Mouse (Mus musculus) left cerebral cortex, postnatal 4 days (tissue): ENCODE measurements around the gene Zfp219. TPM values are rescaled to one million over a fixed set of nuclear protein-coding genes. Genes with fewer than 3 reads are reported as not detected.
A peak's percentile ranks its signal among the peaks of the same experiment; 100 is the strongest.

Source experiments
- DNase-seq: peaks from one replicate; pipeline ENCODE4 v3.0.0-alpha.2; 2022
- intact Hi-C: fragments of 180-260 bp; cut with DNase I; formaldehyde crosslinking; loops from one replicate; pipeline ENCODE4 v1.15.1; 2025
- total RNA-seq, 2 experiments: library from RNA; stranded (reverse); gene quantifications; 2 replicates each; pipeline ENCODE4 v1.2.3; 2021

Gene Zfp219
- total RNA-seq, 2 experiments from 2014 or later: 32.3 to 36.7 TPM

- intact Hi-C loops: loop anchor here (5.0 kb wide), 1 partner anchor 113 kb away; the partner anchor contains the start of gene Slc39a2
Observed at GRCm38 (mm10) chr14:52005141-52005540, 15.4 kb downstream of the Zfp219 start.

GRCm38 (mm10) chr14:52003981-52004495 is 16.5 kb downstream of the Zfp219 start:
- intact Hi-C loops: no loop called here
- peak; percentile 69 for DNase-seq

More at GRCm38 (mm10) chr14:52005141-52005540, 15.4 kb downstream of the Zfp219 start:
- DNase-seq: no peak

GRCm38 (mm10) chr14:51997483-51997882 is 23.1 kb downstream of the Zfp219 start:
- intact Hi-C loops: no loop called here
- no peak for DNase-seq

- intact Hi-C loops: no loop called here
- peak; percentile 90 for DNase-seq
Observed at GRCm38 (mm10) chr14:51996866-51997265, 23.7 kb downstream of the Zfp219 start.

- DNase-seq: no peak
- intact Hi-C loops: no loop called here
Observed at GRCm38 (mm10) chr14:51996231-51996841, 24.2 kb downstream of the Zfp219 start.

- no peak for DNase-seq
- intact Hi-C loops: no loop called here
Observed at GRCm38 (mm10) chr14:51995219-51995871, 25.2 kb downstream of the Zfp219 start.

- intact Hi-C loops: no loop called here
- no peak for DNase-seq
Observed at GRCm38 (mm10) chr14:51994453-51994852, 26.1 kb downstream of the Zfp219 start.

GRCm38 (mm10) chr14:51989461-51989970 is 31.0 kb downstream of the Zfp219 start:
- no peak for DNase-seq
- intact Hi-C loops: loop anchor here (10.0 kb wide), 1 partner anchor 55 kb away; no protein-coding TSS in a partner anchor

- intact Hi-C loops: loop anchor here (10.0 kb wide), 1 partner anchor 54 kb away; no protein-coding TSS in a partner anchor
- DNase-seq: no peak
Observed at GRCm38 (mm10) chr14:51988731-51989130, 31.8 kb downstream of the Zfp219 start.

- intact Hi-C loops: loop anchor here (10.0 kb wide), 1 partner anchor 52 kb away; no protein-coding TSS in a partner anchor
Observed at GRCm38 (mm10) chr14:51987177-51987576, 33.4 kb downstream of the Zfp219 start.

GRCm38 (mm10) chr14:51986153-51986505 is 34.4 kb downstream of the Zfp219 start:
- no peak for DNase-seq
- intact Hi-C loops: loop anchor here (10.0 kb wide), 1 partner anchor 51 kb away; no protein-coding TSS in a partner anchor

More at GRCm38 (mm10) chr14:51987177-51987576, 33.4 kb downstream of the Zfp219 start:
- DNase-seq: no peak

- intact Hi-C loops: loop anchor here (10.0 kb wide), 1 partner anchor 51 kb away; no protein-coding TSS in a partner anchor
Observed at GRCm38 (mm10) chr14:51985301-51986152, 35.0 kb downstream of the Zfp219 start.

GRCm38 (mm10) chr14:51984247-51985231 is 36.0 kb downstream of the Zfp219 start, which contains the start of gene Arhgef40:
Gene Arhgef40 (plus strand): TSS chr14:51984719.
- intact Hi-C loops: loop anchor here (10.0 kb wide), 1 partner anchor 50 kb away; no protein-coding TSS in a partner anchor
- peak; percentile 91 for DNase-seq

More at GRCm38 (mm10) chr14:51985301-51986152, 35.0 kb downstream of the Zfp219 start:
- peak; percentile 88 for DNase-seq

GRCm38 (mm10) chr14:51983855-51984246 is 36.7 kb downstream of the Zfp219 start:
- intact Hi-C loops: loop anchor here (10.0 kb wide), 1 partner anchor 49 kb away; no protein-coding TSS in a partner anchor
- no peak for DNase-seq

- DNase-seq: no peak
- intact Hi-C loops: loop anchor here (10.0 kb wide), 1 partner anchor 48 kb away; no protein-coding TSS in a partner anchor
Observed at GRCm38 (mm10) chr14:51983251-51983650, 37.3 kb downstream of the Zfp219 start.

GRCm38 (mm10) chr14:51979252-51979651 is 41.3 kb downstream of the Zfp219 start:
- DNase-seq: no peak
- intact Hi-C loops: no loop called here

- intact Hi-C loops: no loop called here
- DNase-seq: no peak
Observed at GRCm38 (mm10) chr14:51967400-51967799, 53.1 kb downstream of the Zfp219 start.

- intact Hi-C loops: no loop called here
- no peak for DNase-seq
Observed at GRCm38 (mm10) chr14:51960316-51960715, 60.2 kb downstream of the Zfp219 start.
